Mouse (Mus musculus): ENCODE results near the gene Abhd14a.

DNA sequence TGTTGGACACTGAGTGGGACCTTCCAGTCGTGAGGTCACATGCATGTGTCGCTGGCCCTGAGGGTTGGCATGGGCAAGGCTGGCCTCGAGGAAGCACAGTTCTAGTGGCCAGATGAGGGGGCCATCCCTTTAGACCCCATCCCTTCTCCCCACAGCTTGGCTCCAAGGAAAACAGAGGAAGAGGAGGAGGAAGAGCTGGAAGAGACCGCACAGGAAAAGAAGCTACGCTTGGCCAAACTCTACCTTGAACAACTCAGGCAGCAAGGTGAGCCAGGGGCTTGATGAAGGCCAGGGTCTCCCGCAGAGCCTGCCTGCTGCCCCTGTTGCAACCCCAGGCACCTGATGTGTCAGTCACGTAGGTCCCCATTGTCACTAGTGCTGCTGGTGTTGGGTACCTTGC, 33.1 kb upstream of the Abhd14a start:
- TF ChIP-seq POLR2A (IDR thresholded peaks at IDR 0.05; ENCODE audit: control insufficient read depth, low read depth, low read length): no peak
- TF ChIP-seq CTCF (IDR thresholded peaks at IDR 0.05; ENCODE audit: control insufficient read depth, insufficient read depth, insufficient replicate concordance, low read depth, low read length): no peak

Measured in testis, adult 2 months (tissue).